Mouse (Mus musculus) neutrophil, adult 5-6 weeks (primary cell): ENCODE measurements around the gene Mgst2. TPM values are rescaled to one million over a fixed set of nuclear protein-coding genes. Genes with fewer than 3 reads are reported as not detected.

Experiments used
- ATAC-seq: fragments of 151-379, 151-347 bp; 2 replicates; pipeline ENCODE4 v1.8.0; 2017; ENCODE audit warnings: mild to moderate bottlenecking, moderate TSS enrichment; ENCODE audit not compliant: insufficient number of reproducible peaks, poor library complexity, low FRiP score, severe bottlenecking; ENCODE audit errors: extremely low read depth
- total RNA-seq: library from RNA; stranded (forward); fragments of 200-1000 nt; gene quantifications from 2 replicates; pipeline ENCODE4 v1.2.3, GENCODE M21; 2017

Mgst2 gene
- total RNA-seq, 1 experiment from 2014 or later, result 19.1 TPM

DNA sequence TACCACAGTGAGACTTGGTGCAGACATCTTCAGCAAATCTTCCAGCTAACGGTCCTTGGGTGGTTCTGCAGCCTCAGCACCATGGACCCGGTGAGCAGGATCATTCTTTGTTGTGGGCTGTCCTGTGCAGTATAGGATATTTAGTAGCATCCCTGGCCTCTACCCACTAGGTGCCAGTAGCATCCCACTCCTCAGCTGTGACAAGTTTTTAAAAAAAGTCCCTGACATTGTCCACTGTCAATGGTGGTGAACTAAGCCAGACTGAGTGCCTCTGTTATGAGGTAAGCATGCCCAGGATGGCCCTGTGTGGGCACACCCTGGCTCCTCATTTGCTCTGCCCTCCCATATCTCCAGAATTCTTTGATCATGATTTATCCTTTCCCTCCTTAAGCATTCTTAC is 9.0 kb upstream of the Mgst2 start:
- ATAC-seq, result no peak

DNA sequence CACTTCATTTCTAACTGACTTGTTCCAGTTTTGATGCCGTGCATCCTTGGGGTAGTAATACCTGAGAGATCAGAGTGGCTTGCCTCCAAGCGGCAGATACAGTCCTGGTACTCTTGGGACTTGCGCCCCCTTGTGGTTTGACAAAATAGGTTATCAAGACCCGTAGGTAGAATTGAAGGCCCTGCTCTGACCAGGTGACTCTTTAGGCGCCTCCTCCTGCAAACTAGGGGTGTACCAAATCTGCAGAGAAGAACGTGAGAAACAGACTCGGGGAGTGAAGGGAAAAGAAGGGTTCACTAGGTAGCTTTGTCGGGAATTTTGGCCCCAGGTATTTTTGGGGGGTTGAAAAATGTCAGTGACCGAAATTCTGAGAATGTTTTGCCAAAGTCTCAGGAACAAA is 7.9 kb upstream of the Mgst2 start:
- peak; percentile 69; the same call in 1 of the 2 replicates for ATAC-seq

DNA sequence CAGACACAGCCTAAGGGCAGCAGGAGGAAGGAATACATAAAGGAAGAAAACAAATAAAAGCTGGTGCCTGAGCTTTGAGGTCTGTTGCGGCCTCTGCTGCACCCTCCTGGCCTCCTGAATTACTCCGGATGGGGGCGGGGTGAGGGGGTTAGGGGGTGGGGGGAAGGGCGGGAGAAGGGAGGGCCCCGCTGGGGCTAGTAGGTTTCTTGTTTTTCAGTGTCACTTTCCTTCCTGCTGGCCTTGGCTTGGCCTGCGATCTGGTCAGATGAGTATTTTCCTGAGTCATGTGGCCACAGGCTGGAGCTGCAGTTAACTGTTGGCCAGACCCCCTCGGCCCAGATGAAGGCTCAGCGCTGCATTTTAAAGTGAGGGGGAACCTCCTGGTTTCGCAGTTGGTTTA is 7.5 kb upstream of the Mgst2 start:
- ATAC-seq, result peak; percentile 16; the same call in 1 of the 2 replicates

DNA sequence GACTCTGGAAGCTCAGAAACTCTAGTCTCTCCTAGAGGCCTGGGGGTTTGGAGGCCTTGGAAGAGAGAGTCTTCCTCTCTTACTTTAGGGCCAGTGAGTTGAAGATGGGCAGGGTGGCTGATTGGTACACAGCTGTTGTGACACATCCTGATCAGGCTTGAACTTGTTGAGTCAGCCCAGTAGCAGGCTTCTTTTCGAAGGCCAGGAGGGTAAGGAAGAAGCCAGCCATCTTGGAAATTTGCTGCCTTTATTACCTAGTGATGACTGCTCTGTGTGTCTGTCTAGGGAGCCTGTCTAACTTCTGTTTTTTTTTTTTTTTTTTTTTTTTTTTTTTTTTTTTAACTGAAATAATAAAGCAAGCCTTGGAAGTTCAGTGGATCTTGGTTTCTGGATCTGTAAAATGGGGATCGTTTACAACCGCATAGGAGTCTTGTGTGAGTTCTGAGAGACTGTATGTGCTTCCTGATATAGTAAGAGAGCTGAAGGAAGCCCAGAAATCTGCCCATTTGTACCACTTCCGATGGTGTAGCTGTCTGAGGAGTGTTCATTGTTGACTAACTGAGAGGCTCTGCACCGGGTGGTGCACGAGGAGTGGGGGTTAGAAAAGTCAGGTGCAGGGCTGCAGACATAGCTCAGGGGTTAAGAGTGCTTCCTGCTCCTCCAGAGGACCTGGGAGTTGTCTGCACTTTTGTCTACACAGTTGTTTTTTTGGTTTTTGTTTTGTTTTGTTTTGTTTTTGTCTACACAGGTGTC is 5.7 kb upstream of the Mgst2 start:
- ATAC-seq, result peak; percentile 65

DNA sequence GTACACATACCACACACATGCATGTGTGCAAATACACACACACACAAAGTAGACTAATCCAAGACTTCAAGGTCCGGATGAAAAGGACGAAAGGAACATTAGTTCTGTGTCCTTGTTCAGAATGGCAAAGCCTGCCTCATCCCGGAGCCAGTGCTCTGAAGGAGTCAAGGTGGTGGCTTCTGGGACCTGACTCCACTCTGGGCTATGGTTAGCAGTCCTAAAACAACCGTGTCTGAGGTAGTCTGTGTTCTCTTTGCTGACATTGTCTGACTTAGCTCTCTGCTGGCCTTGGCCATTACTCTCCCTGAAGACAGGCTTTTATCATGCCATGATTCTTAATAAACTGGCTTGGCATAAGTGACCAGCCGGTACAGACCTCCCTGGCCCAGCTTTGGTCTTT is 745 bp upstream of the Mgst2 start:
- ATAC-seq, result no peak

DNA sequence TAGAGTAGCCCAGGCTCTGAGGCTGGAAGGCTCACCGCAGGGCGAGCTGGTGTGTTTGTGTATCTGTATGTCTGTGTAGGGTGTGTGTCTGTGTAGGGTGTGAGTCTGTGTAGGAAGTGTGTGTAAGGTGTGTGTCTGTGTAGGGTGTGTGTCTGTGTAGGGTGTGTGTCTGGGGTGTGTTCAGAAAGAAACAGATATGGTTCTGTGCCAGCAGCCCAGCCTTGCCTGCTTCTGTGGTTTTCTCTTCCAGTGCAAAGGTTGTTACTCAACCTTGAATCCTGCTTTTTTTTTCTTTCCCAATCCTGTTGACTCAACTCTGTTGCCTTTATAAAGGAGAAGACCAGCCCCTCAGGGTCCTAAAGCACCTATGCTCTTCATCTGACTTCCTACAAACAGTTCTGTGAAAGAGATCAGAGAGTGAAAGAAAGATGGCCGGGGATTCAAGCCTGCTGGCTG is 689 bp downstream of the Mgst2 start:
- ATAC-seq, result no peak

DNA sequence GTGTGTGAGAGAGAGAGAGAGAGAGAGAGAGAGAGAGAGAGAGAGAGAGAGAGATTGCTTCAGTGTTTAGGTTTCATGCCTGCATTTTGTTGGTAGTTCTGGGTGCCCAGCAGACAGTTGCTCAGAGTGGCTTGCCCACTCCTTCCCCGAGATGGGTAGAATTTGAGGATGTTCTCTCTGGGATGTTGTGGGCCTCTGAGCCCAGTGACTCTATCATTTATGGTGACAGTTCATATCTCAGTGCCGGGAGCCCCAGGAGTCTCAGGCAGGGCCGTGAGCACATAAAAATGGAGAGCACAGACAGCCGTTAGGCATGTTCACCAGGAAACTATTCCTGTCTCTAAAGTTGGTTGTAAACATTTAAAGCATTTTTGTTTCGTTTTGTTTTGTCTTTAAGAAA is 1.2 kb downstream of the Mgst2 start:
- no peak for ATAC-seq

DNA sequence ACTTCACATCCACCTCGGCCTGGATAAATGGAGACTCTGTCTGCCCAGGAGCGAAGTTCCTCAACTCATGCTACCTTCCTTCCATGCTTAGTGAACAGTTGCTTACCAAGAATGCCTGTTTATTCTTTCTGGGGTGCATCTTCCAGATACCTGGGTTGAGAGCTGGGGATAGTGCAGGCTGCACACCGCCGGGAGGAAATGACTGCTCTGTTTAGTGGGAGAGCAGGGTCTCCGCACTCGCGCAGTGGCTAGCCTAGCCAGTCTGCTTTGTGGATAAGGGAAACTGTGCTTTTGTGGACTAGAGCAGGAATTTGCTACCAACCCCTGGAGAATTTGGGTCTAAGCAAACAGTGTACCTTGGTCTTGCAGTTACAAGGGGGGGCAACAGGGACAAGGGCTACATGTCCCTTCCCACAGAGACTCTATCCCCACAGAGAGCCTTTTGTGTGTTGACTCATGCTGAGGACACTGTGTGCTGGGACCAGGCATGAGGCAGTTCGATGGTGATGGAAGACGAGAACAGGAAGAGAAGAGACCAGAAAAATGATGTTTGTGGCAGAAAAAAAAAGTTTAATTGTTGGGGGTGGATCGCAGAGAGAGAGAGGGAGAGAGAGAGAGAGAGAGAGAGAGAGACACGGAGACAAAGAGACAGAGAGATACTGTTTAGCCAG is 1.9 kb downstream of the Mgst2 start:
- ATAC-seq, result no peak

DNA sequence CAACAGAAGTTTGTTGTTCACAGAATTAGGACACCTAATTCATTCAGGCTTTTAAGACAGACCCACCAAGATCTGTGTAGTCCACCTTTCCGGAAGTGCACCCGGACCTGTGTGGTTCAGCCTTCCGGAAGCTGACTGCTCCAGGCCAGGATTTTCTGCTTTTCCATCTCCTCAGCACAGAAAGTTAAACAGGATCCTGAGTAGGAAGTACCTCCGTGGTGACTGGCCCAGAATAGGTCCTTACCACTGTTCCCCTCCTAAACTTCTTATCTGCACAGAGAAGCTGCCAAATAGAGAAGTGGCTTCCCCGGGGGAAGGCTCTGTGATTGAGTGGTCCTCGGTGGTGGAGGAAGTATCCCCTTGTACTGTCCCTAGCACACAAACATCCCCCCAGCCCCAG is 2.4 kb downstream of the Mgst2 start:
- peak; percentile 60; the same call in 1 of the 2 replicates for ATAC-seq

DNA sequence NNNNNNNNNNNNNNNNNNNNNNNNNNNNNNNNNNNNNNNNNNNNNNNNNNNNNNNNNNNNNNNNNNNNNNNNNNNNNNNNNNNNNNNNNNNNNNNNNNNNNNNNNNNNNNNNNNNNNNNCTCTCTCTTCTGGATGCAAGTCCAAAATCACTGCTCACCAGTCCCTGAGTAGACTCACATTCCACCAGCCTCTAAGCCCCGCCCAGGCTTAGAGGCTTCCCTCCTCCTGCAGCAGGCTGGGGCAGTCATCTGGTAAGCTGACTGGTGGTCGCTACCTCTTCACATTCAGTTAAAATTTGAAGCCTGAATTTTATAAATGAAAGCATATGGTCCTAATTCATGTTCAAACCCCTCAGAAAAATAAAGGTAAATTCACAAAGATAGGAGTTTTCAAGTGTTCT is 8.4 kb downstream of the Mgst2 start:
- ATAC-seq, result no peak

DNA sequence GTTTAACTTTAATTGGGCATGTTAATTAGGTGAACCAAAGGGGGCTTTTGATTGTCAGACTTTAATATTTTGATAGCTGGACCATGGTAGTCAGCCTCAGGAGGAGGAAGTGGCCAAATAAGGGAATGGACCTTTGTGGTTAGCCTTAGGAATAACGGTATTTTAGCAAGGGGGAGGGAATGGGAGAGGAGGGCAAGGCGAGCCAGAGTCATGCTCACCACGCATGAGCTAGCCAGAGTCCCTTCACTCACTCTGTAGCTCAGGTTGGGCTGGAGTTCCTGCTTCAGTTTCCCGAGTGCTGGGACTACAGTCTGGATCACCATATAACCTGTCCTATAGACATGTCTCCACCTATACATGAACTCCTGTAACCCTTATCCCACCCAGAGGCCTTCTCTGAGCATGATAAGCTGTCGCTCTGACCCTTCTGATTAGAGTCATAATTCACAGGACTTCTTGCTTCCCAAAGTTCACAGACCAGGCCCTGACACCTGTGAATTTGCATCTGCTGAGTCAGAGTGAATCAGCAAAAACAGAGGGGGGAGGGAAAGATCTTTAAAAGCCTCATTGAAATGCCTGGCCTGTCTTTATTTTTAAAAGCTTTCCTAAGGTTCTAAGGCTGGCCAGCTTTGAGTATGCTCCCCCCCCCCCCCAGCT is 10.4 kb downstream of the Mgst2 start:
- no peak for ATAC-seq

DNA sequence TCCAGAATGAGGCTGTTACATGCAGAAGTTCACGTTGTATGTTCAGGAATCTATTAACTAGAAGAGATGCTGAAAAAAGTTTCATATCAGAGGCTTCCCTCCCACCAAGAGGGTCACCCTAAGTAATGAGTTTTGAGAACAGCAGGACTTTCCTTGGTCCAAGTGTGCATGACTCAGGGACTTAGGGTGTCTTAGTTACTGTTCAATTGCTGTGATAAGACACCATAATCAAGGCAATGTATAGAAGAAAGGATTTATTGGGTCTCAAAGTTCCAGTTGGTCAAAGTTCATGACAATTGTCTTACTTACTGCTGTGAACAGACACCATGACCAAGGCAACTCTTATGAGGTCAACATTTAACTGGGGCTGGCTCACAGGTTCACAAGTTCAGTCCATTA is 10.9 kb downstream of the Mgst2 start:
- ATAC-seq, result no peak

DNA sequence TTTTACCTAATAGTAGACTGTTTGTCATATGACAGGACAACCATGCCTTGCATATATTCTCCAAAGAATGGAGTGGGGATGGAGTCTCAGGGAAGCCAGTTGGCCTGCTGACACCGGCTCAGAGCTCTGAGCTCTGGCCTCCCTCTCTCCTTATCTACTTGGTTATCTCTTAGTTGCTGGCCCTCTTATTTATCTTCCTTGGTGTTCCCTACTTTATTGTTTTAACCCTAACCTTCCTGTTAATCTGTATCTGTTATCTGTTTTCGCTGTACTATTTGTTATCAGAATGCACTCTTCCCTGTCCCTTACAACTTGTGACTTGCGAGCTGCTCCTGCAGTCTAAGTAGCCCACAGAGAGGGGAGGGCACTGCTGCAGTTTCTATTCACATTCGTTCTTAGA is 12.5 kb downstream of the Mgst2 start:
- no peak for ATAC-seq

DNA sequence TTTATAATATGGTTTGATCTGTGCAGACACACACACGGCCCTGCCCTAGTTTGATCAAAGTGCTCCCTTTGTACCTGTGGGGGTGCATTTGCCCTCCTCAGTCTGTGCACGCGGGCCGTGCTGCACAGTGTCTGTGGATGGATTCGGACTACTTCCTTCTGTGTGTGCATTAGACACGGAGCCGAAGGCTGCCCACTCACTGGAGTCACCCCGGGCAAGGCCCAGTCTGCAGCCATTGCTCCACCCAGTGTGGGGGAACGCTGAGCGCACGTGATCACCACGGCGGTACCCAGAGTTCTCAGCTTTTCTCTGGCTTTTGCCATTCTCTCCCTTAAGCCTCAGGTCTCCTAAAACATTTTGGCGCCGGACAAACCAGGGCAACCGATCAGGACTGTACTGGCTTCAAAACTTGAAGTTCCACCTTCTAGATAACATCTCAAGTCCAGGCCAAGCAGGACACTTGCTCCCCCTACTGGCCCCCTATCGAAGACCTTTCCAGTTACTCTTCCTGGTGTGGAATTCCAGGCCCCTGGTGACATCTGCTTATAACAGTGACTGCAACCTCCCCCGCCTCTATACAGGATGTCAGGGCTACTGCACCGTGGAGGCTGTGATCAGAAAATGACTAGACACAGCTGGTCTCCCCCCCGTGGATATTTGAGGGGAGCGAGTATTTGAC is 13.4 kb downstream of the Mgst2 start:
- ATAC-seq, result peak; percentile 34; the same call in 1 of the 2 replicates

DNA sequence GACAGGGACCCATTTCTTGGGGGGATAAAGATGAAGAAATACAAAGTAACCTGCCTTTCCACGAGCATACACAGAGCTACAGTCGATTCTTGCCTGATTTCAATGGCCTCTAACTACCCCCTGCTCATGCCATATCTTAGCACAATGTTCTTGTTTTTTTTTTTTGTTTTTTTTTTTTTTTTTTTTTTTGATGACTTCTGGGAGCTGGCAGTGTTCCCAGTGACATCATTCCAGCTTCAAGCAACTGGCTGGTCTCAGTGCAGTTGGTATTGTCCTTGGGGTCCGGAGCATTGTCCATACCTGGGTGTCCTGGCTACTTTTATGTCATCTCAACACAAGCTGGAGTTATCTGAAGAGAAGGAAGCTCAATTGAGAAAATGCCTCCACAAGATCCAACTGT is 14.8 kb downstream of the Mgst2 start:
- no peak for ATAC-seq

DNA sequence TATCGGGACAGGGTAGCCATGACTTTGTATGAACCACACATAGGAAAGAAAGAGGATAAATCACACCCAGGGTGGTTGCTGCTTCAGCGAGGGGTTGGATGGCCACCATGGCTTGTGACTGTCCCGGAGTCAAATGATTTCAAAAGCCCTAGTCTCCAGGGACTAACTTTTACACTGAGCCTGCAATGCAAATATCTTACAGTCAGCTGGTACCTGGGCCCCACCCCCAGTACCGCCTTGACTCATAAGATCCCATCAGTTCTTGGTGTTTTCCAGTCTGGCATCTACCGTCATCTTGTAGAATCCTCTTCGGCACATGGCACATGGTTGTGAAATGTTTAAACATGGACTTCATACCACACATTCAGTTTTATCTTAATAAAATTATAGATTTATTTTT is 25.4 kb downstream of the Mgst2 start:
- ATAC-seq, result no peak

DNA sequence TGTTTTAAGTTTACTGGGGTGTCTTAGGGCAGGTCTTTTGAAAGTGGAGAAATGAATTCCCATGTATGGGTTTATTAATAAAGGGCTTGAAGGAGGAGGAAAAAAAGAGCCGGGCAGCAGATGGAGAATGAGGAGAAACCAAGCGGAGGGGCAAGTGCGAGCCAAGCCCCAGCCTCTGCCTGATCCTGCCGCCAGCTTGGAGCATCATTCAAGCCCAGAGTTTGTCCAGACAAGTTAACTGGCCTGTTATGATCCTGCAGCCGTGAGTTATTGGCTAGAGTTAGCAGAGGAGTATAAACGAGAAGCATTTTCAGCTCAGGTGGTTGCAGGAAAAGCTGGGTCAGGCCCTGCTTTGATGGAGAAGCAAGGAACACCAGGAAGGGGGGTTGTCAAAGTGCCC is 26.2 kb downstream of the Mgst2 start:
- ATAC-seq, result no peak

DNA sequence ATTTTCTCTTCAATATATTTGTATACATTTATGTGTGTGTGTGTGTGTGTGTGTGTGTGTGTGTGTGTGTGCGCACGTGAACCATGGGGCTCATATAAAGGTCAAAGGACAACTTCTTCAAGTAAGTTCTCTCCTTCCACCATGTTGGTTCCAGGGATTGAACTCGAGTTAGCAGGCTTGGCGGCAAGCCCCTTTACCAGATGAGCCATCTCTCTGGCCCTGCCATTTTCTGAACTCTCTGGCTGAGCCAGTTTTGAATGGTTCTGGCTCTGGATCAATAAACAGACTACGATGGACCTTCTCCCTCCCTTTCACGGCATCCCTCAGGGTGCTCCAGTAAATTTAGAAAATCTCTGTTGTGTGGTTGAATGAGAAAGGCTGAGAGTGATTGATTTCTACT is 26.6 kb downstream of the Mgst2 start:
- no peak for ATAC-seq

DNA sequence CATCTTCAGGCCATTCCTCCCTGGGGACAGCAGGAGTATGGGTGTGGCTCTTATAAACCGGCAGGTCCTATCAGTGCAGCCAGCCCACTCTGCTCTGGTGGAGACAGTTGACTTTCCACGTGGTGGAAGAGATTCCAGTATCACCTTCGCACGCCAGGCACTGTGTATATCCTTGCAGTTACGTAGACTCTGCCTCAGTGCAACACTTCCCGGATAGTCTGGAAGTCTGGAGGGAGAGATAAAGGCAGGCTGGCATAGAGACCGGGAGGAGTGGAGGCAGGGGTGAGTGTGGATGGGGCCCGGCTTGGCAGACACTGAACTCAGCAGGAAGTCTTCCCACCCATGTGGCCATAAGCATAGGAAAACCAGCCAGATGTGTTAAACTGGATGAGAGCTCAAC is 28.6 kb downstream of the Mgst2 start:
- no peak for ATAC-seq

DNA sequence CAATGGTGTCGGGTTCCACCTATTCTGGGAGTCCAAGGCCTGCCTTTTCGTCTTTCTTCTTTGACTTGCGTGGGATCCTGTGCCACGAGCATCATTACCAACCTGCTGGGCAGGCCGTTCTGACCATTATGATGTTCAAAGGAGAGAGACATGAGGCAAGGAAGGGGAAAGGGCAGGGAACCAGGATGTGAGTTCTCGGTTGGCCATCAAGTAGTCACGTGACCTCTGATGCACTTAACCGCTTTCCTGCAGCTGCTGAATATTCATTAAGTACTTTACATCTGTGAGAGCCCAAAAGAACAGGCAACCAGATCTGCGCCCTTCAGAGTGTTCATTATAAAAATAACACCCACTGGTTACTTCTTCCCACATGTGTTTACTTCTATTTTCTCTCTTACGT is 33.0 kb downstream of the Mgst2 start:
- ATAC-seq, result no peak
